Mouse (Mus musculus): ENCODE results near the gene Accsl.

Accsl gene

DNA sequence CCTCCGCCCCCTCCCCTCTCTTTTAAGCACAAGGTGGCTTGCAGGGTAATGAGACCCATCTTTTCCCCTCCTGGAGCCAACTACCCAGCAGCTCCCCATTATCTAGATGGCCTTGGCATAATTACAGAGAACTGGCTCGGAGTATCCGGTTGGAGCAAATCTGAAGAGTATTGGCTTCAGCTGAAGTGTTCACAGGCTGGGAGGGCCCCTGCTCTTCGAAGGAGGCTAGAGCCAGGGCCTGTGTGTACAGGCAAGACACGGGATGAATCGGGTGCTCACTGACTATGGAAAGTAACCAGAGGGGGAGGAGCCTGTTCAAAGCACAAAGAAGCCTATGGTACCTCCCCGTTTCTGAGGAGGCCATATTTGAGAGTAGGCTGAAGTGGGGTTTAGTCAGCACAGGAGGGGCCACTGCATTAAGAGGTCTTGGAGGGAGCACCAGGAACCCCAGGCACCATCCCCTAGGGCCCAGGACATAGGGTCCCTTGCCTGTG, at the start of gene Accsl:
Gene Accsl (minus strand): TSS at position 51 of the 494 bp plus-strand sequence.
- DNase-seq = no peak

DNA sequence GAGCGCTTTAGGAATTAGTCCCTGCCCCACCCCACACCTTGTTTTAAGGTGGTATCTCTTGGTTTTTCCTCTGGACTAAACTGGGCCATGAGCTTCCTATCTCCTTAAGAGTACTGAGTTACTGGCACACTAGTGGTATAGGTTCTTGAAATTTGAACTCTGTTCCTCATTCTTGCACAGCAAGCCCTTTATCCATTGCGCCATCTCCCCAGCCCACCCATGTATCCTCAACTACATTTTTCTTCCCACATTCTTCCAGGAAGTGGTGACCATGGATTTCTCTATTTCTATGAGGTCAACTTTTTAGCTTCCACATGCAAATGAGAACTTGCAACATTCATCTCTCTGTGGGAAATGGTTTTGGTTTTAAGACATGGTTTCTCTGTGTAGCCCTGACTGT, 44.6 kb upstream of the Accsl start:
- DNase-seq = no peak

DNA sequence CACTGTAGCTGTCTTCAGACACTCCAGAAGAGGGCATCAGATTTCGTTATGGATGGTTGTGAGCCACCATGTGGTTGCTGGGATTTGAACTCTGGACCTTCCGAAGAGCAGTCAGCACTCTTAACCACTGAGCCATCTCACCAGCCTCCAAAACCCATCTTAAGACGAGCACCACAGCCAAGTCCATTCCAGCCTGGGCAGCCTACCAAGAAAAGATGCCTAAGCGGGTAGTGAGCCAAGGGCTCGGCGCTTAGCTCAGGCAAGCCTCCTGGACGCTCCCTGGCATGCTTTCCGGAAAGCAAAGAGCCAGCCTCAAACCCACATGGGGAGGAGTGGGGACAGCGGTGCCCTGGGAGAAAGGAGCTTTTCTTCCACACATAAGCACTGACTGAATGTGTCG, 43.0 kb upstream of the Accsl start:
- peak; percentile 47 for DNase-seq

DNA sequence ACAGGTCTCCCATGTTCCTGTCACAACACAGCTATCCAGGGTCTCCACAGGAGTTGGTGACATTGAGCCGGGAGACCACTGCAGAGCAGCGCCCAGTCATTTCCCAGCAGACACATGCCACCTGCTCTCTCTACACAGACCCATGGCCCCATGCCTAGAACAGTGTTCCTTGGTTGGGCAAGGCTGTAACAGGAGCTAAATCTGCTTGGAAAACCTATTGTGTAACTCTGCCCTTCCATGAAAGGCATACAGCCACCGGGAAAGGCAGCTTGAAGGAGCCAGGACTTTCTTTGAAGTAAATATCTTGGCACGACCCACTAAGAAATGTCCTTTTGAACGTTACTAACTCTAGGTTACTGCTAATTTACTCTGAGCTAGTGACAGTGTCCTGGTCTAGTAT, 40.8 kb upstream of the Accsl start:
- no peak for DNase-seq

DNA sequence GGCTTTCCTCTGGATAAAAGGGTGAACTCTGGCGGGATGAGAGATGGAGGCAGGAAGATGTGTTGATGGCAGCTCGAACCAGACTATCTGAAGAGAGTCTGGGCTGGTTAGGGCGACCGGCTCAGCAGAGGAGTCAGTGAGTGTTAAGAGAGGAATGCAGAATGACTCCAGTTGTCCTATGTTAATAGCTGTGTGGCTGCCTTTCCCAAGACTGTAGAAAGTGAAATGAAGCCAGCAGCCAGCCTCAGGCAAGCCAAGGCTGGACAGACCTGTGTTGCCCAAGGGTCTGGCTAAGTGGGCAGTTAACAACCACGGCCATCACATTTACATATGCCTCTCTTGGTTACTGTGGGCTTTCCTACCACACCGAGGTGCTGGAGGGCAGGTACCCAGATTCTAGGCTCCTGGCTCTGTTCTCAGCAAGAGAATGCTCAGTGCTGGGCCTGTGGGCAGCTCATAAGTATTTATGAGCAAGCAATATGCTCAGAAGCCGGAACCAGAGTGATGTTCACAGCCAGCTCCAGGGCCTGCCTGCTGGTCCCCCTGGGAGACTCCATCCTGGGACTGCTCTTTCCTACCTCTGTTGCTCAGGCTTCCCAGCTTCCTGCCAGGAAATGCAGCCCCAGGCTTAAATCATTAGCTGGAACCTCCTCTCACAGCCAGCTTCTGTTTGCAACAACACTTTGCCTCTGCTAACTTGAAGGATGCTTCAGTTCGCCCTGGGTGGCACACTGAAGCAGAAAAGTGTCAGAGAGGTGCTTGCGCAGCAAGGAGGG, 38.8 kb upstream of the Accsl start:
- DNase-seq = peak; percentile 42

DNA sequence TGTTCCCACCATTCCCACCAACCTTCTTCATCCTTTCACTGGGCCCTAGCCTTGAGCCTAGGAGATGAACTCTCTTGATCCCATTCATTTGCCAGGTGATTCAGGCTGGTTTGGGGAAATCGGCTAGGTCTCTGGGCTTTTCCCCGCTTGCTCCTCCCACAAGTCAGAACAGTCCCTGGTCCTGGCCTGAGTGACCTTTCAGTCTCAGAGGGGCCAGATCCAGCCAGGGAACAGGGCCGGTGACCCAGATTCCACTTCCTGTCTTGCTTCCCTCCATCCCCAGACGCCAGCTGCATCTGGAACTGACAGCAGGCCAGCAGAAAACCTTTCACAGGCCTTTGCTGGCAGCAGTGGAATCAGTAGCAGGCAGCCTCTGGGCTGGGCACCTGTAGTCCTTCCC, 37.4 kb upstream of the Accsl start:
- DNase-seq = peak; percentile 25

DNA sequence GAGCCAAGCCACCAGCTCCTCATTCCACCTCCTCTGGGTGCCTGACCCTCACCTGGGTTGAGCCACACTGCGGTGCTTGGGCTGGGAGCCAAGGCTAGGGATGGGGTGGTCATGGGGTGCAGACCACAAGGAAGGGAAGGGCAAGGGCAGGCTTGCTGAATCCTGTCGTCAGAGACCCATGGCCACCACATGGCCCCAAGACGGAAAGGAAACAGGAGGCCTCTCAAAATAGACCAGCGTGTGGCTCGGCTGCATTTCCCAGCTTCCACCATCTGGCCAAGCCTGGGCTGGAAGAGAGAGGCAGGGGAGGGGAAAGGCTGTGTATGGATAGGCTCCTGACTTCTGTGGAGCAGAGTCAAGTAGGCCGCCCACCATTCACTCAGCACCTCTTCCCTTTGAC, 34.5 kb upstream of the Accsl start:
- no peak for DNase-seq

DNA sequence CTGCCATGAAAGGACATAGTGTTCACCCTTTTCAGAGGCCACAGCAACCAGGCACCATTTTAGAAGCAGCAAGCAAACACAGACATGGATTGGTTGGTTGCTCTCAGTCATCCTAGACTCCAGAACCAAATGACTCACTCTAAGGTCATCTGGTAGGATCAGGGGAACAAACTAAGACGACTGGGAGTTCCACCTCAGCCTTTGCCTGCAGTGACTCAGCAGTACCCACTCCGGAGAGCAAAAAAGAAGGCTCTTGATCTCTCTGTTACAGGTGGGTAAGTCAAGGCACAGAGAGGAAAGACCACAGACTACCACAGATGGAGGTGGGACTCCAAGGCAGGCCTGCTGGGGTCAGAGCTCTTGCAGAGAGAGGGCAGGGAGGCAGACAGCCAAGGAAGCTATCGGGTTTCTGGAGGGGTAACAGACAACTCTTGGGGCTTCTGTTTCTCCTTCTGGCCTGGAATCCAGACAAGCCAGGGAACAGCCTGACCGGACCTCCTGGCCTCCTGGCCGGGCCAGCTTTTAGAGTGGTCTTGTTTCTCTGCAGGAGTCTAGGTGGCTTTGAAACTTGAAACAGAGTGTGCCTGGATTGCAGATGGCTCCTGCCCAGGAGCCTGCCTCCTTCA, 33.8 kb upstream of the Accsl start:
- DNase-seq = no peak

DNA sequence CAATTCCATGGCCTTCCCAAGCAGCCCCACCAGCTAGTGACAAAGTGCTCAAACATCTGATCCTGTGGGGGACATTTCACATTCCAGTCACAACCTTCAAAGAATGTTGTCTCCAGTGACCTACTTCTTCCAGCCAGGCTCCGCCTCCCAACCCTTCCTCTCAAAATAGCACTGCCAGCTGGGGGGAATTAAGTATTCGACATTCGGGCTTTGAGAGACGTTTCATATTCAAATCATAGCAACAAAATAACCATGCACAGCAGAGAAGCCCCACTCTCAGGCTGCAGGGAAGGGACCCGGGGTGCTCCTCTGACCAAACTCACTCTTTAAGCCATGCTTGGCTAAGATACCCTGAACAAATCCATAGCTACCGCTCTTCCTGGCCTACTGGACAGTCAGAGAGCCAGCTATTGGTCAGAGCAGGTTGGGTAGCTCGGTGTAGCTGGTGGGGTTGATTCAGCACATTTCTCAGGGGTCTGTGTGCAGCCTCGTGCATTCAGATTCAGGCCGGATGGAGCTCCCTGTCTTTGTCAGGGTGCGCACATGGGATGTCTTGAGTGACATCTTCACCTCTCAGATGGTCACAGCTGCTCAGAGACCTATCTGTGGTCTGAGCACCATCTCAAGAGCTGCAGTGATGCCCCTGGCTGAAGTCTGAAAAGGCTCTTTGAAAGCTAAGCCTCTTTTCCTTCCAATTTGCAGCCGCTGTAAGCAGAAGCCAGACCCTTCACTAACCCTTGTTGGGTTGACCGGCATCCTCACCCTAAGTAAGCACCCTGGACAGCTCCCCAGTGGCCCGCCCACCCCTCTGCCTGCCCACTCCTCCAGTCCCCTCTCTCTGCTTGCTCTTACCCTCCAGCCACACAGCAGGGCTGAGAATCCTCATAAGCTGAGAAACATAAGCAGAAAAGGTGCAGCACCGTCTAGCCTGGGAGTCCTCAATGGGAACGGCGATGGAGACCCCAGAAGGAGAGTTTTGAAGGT, 30.7 kb upstream of the Accsl start:
- no peak for DNase-seq

DNA sequence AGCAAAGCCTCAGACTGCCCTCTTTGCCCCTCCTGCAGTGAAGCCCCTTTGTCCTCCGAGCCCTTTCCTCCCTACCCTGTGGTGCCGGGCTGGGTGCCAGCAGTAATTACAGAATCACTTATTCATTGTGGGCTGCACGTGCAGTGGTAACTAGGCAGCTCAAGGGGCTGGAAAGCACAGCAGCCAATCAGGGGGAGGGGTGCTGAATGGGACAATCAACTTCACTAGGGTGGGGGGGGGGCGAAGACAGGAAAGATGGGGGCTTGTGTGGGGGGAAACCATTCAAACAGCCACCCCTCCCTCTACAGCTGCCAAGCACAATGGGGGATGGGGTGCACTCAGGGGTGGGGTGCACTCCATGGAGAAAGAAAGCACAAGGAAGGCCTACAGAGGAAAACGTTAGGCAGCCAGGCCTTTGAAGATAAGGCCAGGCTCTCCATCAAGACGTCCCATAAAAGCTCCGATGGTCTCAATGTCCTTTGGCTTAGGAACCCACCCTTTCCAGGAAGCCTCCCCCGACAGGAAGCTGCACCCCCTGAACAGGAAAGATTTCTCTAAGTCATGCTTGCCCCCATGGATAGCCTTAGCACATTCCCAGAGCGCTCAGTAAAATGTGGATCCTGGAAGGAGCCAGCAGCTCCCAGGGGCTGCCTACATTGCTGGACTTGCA, 22.8 kb upstream of the Accsl start:
- peak; percentile 64 for DNase-seq

DNA sequence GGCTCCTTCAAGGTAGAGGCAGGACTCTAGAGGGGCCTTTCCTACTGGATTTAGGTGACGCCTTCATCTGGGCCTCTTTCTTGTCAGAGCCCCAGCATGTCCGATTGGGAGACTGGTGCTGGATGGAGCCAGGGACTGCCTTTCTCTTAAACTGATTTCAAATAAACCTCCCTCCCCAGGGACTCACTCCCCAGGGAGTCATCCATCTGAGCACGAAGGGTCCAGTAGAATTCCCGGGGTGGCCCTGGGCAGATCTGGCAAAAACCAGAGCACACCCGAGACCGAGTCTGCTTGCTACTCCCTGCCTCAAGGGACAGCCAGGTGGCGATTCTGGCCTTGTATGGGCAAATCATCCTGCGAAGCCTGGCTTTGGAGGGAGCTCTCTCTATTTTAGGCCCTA, 21.2 kb upstream of the Accsl start:
- DNase-seq = no peak

DNA sequence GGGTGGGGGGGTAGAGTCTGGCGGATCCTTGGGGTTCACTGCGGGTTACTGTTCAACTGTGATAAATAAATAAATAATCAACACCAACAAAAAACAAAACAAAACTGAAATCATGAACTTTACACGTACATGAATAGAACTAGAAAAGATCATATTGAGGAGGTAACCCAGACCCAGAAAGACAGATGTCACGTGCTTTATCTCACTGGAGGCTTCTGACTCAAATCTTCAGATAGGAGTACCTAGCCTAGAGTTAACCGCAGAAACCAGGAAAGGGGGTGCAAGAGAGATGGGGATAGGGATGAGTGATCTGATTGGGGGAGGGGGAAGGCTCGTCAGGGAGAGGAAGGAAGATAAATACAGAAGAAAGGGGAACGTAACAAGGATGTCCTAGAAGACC, 20.1 kb upstream of the Accsl start:
- DNase-seq = no peak

DNA sequence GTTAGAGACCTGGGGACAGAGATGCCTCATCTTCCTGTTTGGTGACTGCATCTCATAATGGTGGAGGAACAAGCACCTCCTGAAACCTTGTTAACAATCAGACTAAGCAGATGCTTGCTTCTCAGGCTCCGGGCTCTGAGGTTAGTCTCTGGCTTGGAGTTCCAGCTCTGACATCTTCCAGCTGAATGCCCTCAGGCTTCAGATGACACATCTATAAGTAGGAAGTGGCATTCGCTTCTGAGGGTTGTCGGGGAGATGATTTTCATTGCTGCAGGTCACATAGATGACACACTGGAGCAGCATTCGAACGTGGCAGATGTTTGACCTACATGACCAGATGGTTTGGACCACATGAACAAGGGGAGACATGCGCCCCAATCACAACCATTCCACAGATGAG, 19.4 kb upstream of the Accsl start:
- no peak for DNase-seq

DNA sequence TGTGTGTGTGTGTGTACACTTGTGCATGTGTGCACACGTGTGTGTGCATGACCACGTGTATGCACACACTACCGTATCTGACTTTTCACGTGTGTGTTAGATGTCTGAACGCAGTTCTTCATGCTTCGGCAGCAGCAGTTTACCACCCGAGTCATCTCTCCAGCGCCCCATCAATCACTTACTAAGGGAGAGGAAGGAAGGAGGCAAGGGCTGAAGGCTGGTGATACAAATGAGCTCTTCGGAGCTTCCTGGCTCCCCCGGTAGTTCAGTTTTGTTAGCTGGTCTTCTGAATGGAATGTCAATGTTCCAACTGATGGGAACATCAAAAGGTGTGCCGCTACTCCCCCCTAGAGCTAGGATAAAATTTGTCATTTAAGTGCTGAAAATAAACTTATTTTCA, 18.3 kb upstream of the Accsl start:
- peak; percentile 35 for DNase-seq

DNA sequence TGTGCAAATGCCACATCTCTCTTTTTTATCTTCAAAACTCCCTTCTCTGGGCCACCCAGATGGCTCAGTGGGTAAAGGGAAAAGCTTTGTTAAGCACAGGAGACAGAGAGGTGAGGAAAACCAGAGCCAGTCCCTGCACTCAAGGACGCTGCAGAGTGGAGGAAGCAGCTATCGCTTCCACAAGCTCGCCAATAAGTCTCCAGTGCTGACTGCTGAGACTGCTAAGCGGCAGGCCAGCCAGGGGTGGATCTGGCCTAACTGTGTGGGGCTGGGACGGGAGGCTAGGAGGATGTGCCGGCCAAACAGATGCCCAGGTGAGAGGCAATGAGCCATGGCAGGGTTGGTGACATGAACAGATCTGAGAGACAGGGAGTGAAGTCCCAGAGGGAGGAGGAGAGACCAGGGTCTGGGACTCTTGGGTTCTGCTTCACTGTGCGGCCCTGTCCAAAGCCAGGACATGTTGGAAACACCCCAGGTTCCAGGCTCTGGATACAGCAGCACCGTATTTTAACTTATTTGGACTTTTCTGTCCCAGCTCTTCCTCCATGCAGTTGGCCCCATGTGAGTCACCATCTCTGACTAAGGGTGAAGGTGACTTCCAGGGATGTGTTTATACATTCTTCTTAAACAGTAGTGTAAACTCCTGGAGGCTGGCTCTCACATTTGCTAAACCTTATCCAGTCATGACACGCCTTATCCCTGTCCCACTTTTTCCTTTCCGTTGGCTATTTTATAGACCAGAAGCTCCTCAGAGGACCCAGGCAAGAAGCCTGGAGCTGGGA, 17.2 kb upstream of the Accsl start:
- no peak for DNase-seq

DNA sequence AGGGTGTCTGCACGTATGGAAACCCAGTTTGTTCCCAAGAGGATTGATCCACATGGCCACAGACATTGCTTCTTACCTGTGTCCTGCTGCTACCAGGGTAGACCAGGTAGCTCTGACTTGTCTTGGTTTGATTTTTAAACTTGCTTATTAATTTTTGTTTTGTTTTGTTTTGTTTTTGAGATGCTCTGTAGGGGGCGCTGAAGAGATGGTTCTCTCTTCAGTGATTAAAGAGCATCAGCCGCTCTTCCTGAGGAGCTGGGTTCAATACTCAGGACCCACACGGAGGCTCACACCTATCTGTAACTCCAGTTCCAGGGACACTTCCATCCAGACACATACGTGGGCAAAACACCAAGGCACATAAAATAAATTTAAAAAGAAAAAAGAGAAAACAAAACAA, 14.1 kb upstream of the Accsl start:
- no peak for DNase-seq

DNA sequence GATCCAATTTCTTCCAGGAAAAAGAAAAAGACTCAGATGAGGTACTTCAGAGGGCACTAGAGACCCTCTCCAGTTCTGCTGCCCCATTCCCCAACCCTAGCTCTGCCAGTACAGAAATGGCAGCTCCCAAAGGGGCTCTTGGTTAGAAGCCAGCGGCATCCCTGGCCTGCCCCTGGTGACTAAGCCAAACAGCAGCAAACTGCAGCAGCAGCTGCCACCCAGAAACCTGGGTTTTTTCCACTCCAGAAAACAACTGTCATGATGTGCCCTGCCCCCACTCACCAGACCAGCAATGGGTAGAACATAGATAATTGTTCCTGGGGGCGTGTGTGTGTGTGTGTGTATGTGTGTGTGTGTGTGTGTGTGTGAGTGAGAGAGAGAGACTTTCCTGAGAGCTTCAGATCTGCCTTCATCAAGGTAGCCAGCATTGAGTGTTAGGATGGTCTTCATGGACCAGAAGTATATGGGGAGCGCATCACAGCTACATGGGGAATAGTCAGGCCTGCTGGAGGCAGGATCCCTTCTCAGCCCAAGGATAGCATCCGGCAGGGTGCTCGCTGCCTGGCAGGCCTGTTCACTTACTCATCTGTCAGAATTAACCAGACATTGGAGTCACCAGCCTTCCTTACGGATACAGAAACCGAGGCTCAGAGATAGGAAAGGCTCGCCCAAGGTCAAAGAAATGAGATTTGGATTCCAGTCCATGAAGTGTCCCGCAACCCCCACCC, 12.8 kb upstream of the Accsl start:
- no peak for DNase-seq

DNA sequence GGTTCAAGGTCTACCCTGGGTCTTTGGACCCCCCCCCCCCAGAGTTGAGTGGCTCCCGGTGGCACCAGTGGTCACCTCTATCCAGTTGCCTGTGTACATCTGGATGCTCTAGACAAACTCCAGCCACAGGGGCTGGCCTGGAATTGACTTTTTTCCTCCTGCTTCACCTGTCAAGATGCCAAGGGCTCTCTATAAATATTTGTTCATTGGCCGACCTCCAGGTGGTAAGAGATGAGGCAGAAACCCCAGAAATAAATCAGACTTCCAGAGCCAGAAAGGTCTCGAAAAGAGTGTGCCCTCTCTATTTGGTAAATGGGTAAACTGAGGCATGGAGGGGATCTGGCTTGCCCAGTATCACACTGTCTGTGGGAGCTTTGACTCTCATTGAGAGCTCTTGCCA, 12.0 kb upstream of the Accsl start:
- no peak for DNase-seq

DNA sequence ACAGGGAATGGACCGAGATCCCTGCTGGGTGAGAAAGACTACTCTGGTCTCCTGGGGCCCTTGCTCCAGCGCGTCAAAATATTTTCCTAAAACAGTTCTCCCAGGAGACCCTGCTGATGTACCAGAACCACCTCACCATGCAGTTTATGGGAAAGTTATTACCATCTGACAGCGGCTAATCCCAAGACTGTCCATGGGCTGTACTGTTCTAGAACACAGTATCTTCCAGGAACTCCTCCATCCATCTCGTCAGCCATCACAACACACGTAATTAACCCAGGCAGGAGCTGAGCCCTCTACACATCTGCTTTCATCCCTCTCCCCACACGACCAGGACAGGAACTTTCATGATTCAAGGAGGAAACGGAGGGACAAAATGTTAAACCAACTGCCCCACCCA, 11.5 kb upstream of the Accsl start:
- DNase-seq = no peak

DNA sequence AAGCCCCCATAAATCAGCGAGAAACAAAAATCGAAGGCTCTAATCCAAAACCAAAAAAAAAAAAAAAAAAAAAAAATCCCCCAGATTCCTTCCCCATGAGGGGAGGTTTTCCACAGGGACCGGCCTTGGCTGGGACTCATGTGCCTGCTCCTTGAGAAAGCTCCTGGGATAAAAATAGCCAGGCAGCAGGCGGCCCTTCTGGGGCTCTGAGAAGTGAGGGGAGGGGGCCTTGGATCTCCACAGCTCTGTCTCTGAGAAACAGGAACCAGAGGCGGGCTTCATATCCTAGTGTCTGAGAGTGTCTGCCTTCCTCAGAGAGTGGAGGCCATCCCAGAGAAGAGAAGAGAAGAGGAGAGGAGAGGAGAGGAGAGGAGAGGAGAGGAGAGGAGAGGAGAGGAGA, 8.0 kb upstream of the Accsl start:
- no peak for DNase-seq

DNA sequence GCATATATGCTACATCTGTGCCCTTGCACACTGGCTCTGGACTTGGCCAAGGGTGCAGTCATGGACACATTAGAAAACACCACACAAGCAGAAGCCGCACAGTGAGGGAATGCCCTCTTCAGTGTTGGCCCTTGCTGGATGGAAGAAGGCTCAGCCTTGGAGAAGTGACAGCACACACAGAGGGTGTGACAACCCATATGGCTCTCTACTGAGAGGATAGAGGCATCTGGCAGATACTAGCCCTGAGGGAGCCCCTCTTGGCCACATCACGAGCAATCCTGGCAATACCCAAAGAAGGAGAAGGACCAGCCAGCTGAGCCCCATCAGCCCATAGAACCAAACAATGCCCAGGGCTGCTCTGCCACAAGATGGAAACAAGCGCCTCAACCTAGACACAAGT, 5.6 kb upstream of the Accsl start:
- no peak for DNase-seq

DNA sequence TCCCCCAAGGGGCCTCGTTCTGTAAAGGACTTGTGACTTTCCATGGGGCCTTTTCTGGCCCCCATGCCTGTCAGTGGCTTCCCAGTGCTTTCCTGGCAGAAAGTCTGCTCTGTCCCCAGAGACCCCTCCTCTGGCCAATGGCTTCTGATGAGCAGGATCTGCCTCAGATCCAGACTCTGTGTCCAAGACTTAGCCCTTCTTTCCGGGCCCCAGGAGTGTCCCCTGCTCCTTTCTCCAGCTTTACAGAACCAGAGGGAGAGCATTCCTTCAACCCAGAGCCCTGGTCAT, 5.2 kb upstream of the Accsl start:
- no peak for DNase-seq
